In the genomic region with DNA sequence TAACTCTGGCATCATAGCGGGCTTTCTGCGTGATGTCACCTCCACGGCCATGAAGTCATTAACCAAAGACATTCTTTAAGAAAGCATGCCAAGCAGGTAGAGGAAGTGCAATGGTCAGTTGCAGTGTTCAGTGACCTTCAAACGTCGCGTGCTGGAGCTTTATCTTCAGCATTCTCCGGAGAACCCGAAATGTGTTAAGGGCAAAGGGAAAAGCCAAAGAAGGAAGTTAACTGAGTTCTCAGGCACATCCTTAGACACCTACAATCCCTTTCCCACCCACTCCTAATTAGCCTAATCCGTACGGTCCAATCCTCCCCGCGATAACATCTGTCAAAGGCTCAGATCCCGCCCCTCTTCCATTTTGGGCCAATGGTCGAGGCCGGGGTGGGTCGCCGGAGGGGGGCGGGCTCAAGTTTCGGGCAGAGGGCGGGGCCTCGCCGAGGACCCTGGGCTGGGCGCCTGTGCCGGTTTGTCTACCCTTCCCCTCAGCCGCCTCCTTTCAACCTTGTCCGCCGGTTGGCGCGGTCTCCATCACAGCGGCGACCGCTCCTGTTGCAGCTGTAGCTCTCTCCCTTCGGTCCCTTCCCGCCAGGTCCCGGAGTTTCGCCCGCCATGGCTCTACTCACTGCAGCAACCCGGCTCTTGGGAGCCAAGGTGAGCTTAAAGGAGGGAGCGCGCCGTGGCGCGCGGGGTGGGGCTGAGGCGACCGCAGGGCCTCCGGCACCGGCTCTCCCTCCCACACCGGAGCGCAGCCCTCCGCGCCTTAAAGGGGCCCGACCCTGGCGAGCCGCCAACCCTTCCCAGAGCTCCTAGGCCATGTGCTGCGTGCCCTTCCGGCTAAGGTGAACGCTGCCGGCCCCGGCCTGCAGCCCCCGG, we compare ENCODE assay signal across 8 mouse cellular contexts. TPM values are rescaled to one million over a fixed set of nuclear protein-coding genes. Genes with fewer than 3 reads are reported as not detected.
DNase-seq lines count a peak whose midpoint lies in the region; ATAC-seq lines count a peak whose summit lies in the region.

A gene (plus strand): TSS at position 429 of the 876 bp plus-strand sequence.

- H3K4me2 ChIP-seq in kidney, embryonic 15.5 days, result peak within 1 kb of the TSS; percentile 77

- H3K36me3 ChIP-seq in heart, embryonic 10.5 days, result peaks cover 12% of the 10 kb centered on the region
- peaks cover 11% of the 10 kb centered on the region for H3K36me3 ChIP-seq in kidney, embryonic 15.5 days

- no peaks in the 10 kb centered on the region for H3K9me3 ChIP-seq in heart, embryonic 10.5 days
- H3K9me3 ChIP-seq in kidney, embryonic 15.5 days (replicated peaks), result no peaks in the 10 kb centered on the region

- peak within 1 kb of the TSS; percentile 66 for H3K9ac ChIP-seq in kidney, embryonic 15.5 days

- no peaks in the 10 kb centered on the region for H3K27me3 ChIP-seq in heart, embryonic 10.5 days (ENCODE audit: insufficient read depth, poor library complexity, severe bottlenecking)
- H3K27me3 ChIP-seq in kidney, embryonic 15.5 days, result no peaks in the 10 kb centered on the region

- DNase-seq in B cell, adult 2 months, result peak; percentile 96 to 97
- DNase-seq in brain, adult 2 months (ENCODE audit: low read depth, low spot score), result peak; percentile 99
- DNase-seq in heart, embryonic 10.5 days (ENCODE audit: low spot score), result peak; percentile 99
- DNase-seq in liver, result peak; percentile 98
- peak; percentile 96 for DNase-seq in spleen, postnatal 4 days (ENCODE audit: low spot score in 2 of 2)

- H3K4me1 ChIP-seq in heart, embryonic 10.5 days, result peaks cover 49% of the 10 kb centered on the region
- H3K4me1 ChIP-seq in kidney, embryonic 15.5 days, result peaks cover 35% of the 10 kb centered on the region

- H3K4me3 ChIP-seq in heart, embryonic 10.5 days, result peak within 1 kb of the TSS; percentile 84
- H3K4me3 ChIP-seq in kidney, embryonic 15.5 days (replicated peaks), result peak within 1 kb of the TSS; percentile 72

- peak within 1 kb of the TSS; percentile 98 for H3K27ac ChIP-seq in heart, embryonic 10.5 days
- peak within 1 kb of the TSS; percentile 96 for H3K27ac ChIP-seq in kidney, embryonic 15.5 days

- 2% methylated on average over 61 of the region's 61 CpGs for WGBS in heart, embryonic 10.5 days
- under 1% methylated on average over 61 of the region's 61 CpGs for WGBS in kidney, embryonic 15.5 days

- ATAC-seq in erythroblast, adult 5-6 weeks (replicated peaks; ENCODE audit: low FRiP score, poor library complexity, severe bottlenecking), result peak; percentile 77
- ATAC-seq in kidney, embryonic 15.5 days (replicated peaks; ENCODE audit: low FRiP score), result peak; percentile 98
- peak; percentile 97 for ATAC-seq in monocyte, adult 5-6 weeks (replicated peaks; ENCODE audit: insufficient number of reproducible peaks, low FRiP score, low TSS enrichment, poor library complexity, severe bottlenecking)

RNA-seq across cellular contexts. Expression of the gene that starts here (rescaled TPM):
- total RNA-seq in erythroblast, adult 5-6 weeks (2015; ENCODE audit: low replicate concordance), result 60.5 and 67.5 TPM in 2 replicates
- total RNA-seq in erythroblast, adult 5-6 weeks (2017; ENCODE audit: low replicate concordance), result 26.2 and 30.6 TPM in 2 replicates
- polyA plus RNA-seq in heart, embryonic 10.5 days (2016; fragmentation: Nextera tagmentation; extraction: Ambion mirVana), result 347 and 474 TPM in 2 replicates
- polyA plus RNA-seq in kidney, embryonic 15.5 days (2015; fragmentation: Nextera tagmentation; extraction: Ambion mirVana), result 200 and 214 TPM in 2 replicates
- 72.5 to 84.0 TPM (median 77.3 TPM) in 3 replicates for total RNA-seq in monocyte, adult 5-6 weeks (2017)

Comparison
In these comparisons a context has a peak if more than half of its experiments do, and no peak if none do; other contexts are left out.
1. Peak in every context shown above with its lines: DNase-seq, ATAC-seq, H3K4me3 ChIP-seq and H3K27ac ChIP-seq.